Mouse (Mus musculus) brain, embryonic 14.5 days (tissue): ENCODE data around the gene Gm6803.
"Not testable (repeated sequence)": the region's sequence is repeated elsewhere in the genome, so short reads cannot be mapped to it uniquely, and the experiment has no call there.

Source experiments
- CTCF ChIP-seq: fragments of 200-500 bp; IDR thresholded peaks from 2 replicates; pipeline ENCODE4 v1.5.1; 2012; ENCODE audit warnings: inconsistent platforms, mild to moderate bottlenecking, moderate library complexity, borderline replicate concordance; ENCODE audit not compliant: insufficient read depth, insufficient read length; ENCODE audit errors: extremely low read depth
- POLR2A ChIP-seq: fragments of 200-500 bp; IDR thresholded peaks from 2 replicates; pipeline ENCODE4 v1.6.1; 2012; ENCODE audit warnings: mild to moderate bottlenecking, inconsistent platforms, borderline replicate concordance; ENCODE audit not compliant: poor library complexity, insufficient read depth, insufficient read length, severe bottlenecking; ENCODE audit errors: extremely low read depth

DNA sequence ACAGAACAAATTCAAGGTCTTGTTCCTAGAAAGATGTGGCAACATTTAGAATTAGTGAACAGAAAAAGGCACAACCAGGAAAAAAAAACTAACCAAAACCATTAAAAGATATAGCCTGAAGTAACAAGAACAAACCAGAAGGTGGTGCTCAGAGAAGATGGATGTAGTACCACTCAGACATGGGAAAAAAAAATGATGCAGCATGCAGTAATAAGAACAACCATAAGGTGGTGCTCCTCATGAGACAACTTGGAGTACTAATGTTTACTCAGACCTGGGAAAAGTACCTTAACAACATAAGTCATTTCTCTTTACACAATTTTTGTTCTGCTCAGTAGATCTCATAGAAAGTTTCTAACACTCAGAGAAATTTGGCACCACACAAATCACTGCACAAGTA lies 34.6 kb downstream of the Gm6803 start:
- not testable (repeated sequence) for TF ChIP-seq POLR2A, CTCF
